Mouse (Mus musculus): ENCODE measurements at regions not wholly inside any gene's neighbourhood (a gene's known extent, or its start where the extent isn't known, plus 50 kb on each side); places are given as distances from the start of the nearest gene placed in this dataset.

DNA sequence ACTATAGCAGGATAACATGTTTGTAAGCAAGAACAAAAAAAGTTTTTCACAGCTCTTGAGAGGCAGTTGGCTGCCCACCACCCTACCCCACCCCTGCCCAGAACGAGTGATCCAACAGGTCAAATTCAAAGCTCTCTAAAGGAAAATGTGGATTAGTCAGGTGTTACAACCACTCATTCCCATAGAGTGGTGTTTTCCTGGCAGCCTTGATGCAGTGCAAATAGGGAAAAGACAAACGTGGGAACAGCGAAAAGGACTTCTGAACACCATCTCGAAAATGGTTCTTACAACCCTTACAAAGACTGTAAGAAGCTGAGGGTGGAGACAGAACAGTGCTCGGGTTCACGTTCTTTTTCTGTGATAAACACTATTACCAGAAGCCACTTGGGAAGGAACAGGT, 523.8 kb downstream of the Gja1 start:
- Histone ChIP-seq H3K27ac (replicated peaks; ENCODE audit: low read depth, low read length) (no peak overlapping the region), H3K4me2 (ENCODE audit: low read length) (no peak overlapping the region), H3K9me3 (ENCODE audit: control insufficient read depth, low read length) (no peaks in the 10 kb centered on the region), H3K27me3 (ENCODE audit: control insufficient read depth, insufficient read depth, low read length) (no peaks in the 10 kb centered on the region), H3K9ac (replicated peaks; ENCODE audit: low read length) (no peak overlapping the region), H3K4me3 (replicated peaks; ENCODE audit: low read depth, low read length) (no peak overlapping the region), H3K36me3 (ENCODE audit: control insufficient read depth, insufficient read depth, low read length) (no peaks in the 10 kb centered on the region), H3K4me1 (ENCODE audit: control insufficient read depth, insufficient read depth, low read length) (no peaks in the 10 kb centered on the region)
- ATAC-seq (ENCODE audit: low FRiP score, low TSS enrichment) (no peak), DNase-seq (no peak)
- 90% methylated on average over 6 of the region's 6 CpGs for WGBS

DNA sequence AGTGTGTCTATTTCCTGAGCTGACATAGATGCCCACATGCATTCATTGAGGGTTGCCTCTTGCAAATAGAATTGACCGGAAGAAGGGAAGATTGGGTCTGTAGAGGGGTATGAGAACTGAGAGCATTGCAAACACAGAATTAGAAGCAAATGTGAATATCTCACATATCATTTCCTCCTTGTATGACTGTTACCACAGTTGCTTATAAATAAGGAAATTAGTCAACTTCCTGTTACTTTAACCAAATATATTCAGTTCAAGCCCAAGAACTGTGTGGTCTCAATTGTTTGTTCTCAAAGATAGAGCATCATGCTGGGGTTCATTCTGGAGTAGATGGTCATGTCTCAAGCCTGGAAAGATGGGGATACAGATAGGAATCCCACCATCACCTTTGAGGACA, 535.6 kb downstream of the Gja1 start:
- H3K4me1 ChIP-seq (ENCODE audit: control insufficient read depth, insufficient read depth, low read length) = no peaks in the 10 kb centered on the region
- no peaks in the 10 kb centered on the region for H3K27me3 ChIP-seq (ENCODE audit: control insufficient read depth, insufficient read depth, low read length)
- ATAC-seq (ENCODE audit: low FRiP score, low TSS enrichment) (no peak), DNase-seq (no peak)
- no peak overlapping the region for H3K27ac ChIP-seq (replicated peaks; ENCODE audit: low read depth, low read length)
- H3K9me3 ChIP-seq (ENCODE audit: control insufficient read depth, low read length) = no peaks in the 10 kb centered on the region
- H3K9ac ChIP-seq (replicated peaks; ENCODE audit: low read length) = no peak overlapping the region
- no peak overlapping the region for H3K4me2 ChIP-seq (ENCODE audit: low read length)
- H3K36me3 ChIP-seq (ENCODE audit: control insufficient read depth, insufficient read depth, low read length) = no peaks in the 10 kb centered on the region
- WGBS = 97% methylated on average over 1 of the region's 1 CpGs
- no peak overlapping the region for H3K4me3 ChIP-seq (replicated peaks; ENCODE audit: low read depth, low read length)

DNA sequence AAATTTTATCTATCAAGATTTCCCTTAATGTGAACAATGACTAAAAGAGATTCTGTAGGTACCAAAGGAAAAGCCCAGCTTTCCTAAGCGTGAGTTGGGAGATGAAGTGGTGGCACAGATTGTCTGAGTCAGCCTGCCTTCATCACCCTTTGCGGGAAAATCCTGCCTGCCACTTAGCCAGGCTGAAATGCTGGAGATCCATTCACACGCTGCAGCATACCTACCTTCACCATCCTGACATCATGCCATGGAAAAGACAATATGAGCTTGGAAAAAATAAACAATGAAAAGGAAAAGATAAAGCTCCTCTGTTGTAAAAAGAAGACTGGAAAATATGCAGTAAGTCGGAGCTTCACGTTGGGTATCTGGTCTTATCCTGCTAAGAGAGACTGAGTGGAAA, 537.0 kb downstream of the Gja1 start:
- WGBS = 82% methylated on average over 5 of the region's 5 CpGs
- no peaks in the 10 kb centered on the region for H3K9me3 ChIP-seq (ENCODE audit: control insufficient read depth, low read length)
- no peak overlapping the region for H3K9ac ChIP-seq (replicated peaks; ENCODE audit: low read length)
- H3K27me3 ChIP-seq (ENCODE audit: control insufficient read depth, insufficient read depth, low read length) = no peaks in the 10 kb centered on the region
- no peaks in the 10 kb centered on the region for H3K4me1 ChIP-seq (ENCODE audit: control insufficient read depth, insufficient read depth, low read length)
- no peak overlapping the region for H3K4me3 ChIP-seq (replicated peaks; ENCODE audit: low read depth, low read length)
- ATAC-seq (ENCODE audit: low FRiP score, low TSS enrichment) = no peak
- no peak overlapping the region for H3K27ac ChIP-seq (replicated peaks; ENCODE audit: low read depth, low read length)
- H3K36me3 ChIP-seq (ENCODE audit: control insufficient read depth, insufficient read depth, low read length) = no peaks in the 10 kb centered on the region
- no peak for DNase-seq
- no peak overlapping the region for H3K4me2 ChIP-seq (ENCODE audit: low read length)

DNA sequence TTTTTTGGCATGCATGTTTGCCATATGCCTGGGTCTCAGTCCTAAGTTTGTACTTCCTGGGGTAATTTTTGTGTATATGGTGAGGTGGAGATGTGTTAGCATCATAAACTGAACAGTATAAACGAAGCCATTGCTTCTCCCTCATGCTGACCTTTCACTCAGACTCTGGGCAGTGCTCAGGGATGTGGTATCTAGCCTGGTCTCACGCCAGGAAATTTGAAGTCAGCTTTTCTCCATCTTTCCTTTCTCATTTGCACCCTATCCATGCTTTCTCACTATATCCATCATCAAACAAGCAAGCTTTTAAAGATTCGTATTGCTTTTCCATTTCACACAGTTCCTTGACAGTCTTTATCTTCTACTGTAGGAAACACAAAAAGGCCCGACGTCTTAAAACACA, 541.3 kb downstream of the Gja1 start:
- 75% methylated on average over 5 of the region's 5 CpGs for WGBS

DNA sequence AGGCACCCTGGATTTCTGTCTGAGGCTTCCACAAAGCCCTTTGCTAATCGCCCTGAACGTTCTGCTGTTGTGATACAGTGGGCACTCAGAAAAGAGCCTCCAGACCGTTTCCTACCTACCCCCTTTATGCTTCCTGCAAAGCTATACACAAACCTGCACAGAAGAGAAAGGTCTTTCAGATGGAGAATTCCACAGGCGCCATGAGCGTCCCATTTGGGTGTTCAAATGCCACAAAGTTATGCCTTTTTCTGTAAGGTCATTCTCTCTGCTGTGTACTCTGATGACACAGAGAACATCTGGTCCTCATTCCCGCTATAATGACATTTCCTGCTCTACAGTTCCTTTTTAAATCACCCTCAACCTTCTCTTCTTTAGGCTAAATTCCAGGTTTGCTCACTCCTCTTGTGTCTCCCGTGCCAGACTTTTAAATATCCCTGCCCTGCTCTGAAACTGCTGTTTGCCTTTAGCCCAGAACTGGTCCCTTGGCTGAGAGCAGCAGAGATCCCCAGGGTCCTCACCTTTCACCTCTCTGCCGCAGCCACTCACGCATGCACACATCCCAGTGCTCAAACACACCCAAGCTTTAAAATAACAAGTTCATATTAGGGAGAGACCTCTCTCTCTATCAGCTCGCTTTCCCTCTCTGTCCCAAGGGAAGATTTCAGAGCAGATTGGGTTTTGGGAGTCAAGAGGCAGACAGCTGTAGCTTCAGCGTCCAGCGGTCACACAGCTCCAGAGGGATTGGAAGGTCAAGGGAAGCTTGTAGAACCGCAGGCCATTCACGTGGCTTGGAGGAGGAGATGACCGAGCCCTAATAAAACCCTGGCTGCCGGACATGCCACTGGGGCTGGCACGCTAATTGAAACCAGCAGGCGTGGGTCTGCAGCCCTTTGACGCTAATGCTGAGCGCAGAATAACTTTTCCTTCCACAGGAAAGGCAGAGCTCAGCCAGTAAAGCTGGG, 543.9 kb downstream of the Gja1 start:
- H3K27ac ChIP-seq (replicated peaks; ENCODE audit: low read depth, low read length) = no peak overlapping the region
- ATAC-seq (ENCODE audit: low FRiP score, low TSS enrichment) (no peak), DNase-seq (peak; percentile 13)
- no peaks in the 10 kb centered on the region for H3K9me3 ChIP-seq (ENCODE audit: control insufficient read depth, low read length)
- no peaks in the 10 kb centered on the region for H3K36me3 ChIP-seq (ENCODE audit: control insufficient read depth, insufficient read depth, low read length)
- H3K4me1 ChIP-seq (ENCODE audit: control insufficient read depth, insufficient read depth, low read length) = no peaks in the 10 kb centered on the region
- H3K4me3 ChIP-seq (replicated peaks; ENCODE audit: low read depth, low read length) = no peak overlapping the region
- no peak overlapping the region for H3K4me2 ChIP-seq (ENCODE audit: low read length)
- no peaks in the 10 kb centered on the region for H3K27me3 ChIP-seq (ENCODE audit: control insufficient read depth, insufficient read depth, low read length)
- no peak overlapping the region for H3K9ac ChIP-seq (replicated peaks; ENCODE audit: low read length)
- WGBS = 53% methylated on average over 20 of the region's 20 CpGs

More for the DNA sequence above, 541.3 kb downstream of the Gja1 start:
- DNase-seq (no peak), ATAC-seq (ENCODE audit: low FRiP score, low TSS enrichment) (no peak)
- Histone ChIP-seq H3K27ac (replicated peaks; ENCODE audit: low read depth, low read length) (no peak overlapping the region), H3K4me1 (ENCODE audit: control insufficient read depth, insufficient read depth, low read length) (no peaks in the 10 kb centered on the region), H3K27me3 (ENCODE audit: control insufficient read depth, insufficient read depth, low read length) (no peaks in the 10 kb centered on the region), H3K36me3 (ENCODE audit: control insufficient read depth, insufficient read depth, low read length) (no peaks in the 10 kb centered on the region), H3K4me2 (ENCODE audit: low read length) (no peak overlapping the region), H3K9ac (replicated peaks; ENCODE audit: low read length) (no peak overlapping the region), H3K4me3 (replicated peaks; ENCODE audit: low read depth, low read length) (no peak overlapping the region), H3K9me3 (ENCODE audit: control insufficient read depth, low read length) (no peaks in the 10 kb centered on the region)

DNA sequence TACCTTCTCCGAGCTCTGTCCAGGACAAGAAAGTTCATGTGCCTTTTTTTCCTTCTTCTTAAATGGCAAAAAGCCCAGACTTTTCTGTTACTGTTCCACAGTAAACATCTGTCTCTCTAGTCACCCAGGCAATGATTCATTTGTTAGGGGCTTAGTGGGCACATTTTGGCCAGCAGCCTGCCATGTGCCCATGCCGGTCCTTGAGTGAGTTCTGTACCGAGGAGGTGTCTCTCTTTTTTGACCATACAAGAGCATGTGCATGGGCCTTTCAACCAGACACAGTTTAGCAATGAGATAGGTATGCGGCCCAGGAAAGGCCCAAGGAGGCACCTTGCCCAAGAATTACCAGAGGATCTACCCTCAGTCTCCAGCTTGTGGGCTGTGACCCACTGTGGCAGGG, 551.0 kb upstream of the Hsf2 start:
- H3K27me3 ChIP-seq (ENCODE audit: control insufficient read depth, insufficient read depth, low read length) = no peaks in the 10 kb centered on the region
- 89% methylated on average over 4 of the region's 4 CpGs for WGBS
- no peak overlapping the region for H3K4me3 ChIP-seq (replicated peaks; ENCODE audit: low read depth, low read length)
- DNase-seq (peak; percentile 12), ATAC-seq (ENCODE audit: low FRiP score, low TSS enrichment) (no peak)
- H3K9ac ChIP-seq (replicated peaks; ENCODE audit: low read length) = no peak overlapping the region
- no peak overlapping the region for H3K4me2 ChIP-seq (ENCODE audit: low read length)
- no peaks in the 10 kb centered on the region for H3K36me3 ChIP-seq (ENCODE audit: control insufficient read depth, insufficient read depth, low read length)
- H3K9me3 ChIP-seq (ENCODE audit: control insufficient read depth, low read length) = no peaks in the 10 kb centered on the region
- no peaks in the 10 kb centered on the region for H3K4me1 ChIP-seq (ENCODE audit: control insufficient read depth, insufficient read depth, low read length)
- H3K27ac ChIP-seq (replicated peaks; ENCODE audit: low read depth, low read length) = no peak overlapping the region

DNA sequence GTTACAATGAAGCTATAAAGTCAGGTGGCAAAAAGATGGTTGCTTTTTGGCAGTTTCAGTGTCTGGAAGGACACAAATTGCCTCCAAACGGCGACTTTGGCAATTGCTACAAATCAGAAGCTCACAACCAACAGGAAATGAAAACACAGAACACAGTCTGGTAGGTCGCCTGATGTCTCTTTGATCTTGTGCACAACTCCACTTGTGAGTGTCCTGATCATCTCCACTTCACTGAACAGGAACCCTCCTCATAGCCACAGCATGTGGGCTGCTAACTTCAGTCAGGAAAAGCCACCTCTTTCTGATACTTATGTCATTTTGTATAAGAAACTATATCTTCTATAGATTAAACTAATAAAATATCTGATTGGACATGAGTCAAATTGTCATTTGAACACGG, 544.2 kb upstream of the Hsf2 start:
- ATAC-seq (ENCODE audit: low FRiP score, low TSS enrichment) = no peak

DNA sequence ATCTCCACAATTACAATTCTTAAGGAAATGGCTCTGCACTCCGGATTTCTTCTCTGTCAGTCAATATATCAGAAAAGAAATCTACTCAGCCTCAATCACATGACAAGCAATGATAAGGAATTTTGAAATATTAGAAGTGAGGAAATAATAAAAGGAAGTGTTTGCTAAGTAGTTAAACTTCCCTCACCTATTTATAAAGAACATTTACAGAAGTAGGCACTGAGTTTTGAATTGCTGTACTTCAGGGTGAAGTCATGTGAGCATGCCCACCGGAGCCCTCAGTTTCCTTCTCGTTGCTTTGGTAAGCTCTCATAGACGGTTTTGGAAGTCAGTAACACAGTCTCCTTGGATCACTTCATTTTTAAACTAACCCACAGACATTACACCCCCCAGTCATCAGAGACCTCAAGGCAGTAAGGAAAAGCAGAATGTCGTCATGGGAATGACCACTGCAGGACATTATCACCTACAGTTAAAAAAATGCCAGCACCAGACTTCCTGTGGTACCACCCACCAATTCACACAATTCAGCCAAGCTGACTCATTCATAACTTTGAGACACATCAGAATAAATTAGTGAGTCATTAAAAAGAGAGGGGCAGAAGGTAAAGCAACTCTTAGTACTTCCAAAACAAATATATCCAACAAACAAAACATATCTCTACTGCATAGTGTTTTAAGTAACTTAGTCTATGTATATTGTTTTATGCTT, 541.6 kb upstream of the Hsf2 start:
- ATAC-seq (ENCODE audit: low FRiP score, low TSS enrichment) = no peak
- Histone ChIP-seq H3K4me3 (replicated peaks; ENCODE audit: low read depth, low read length) (no peak overlapping the region), H3K9me3 (ENCODE audit: control insufficient read depth, low read length) (no peaks in the 10 kb centered on the region), H3K27me3 (ENCODE audit: control insufficient read depth, insufficient read depth, low read length) (no peaks in the 10 kb centered on the region), H3K27ac (replicated peaks; ENCODE audit: low read depth, low read length) (no peak overlapping the region), H3K36me3 (ENCODE audit: control insufficient read depth, insufficient read depth, low read length) (no peaks in the 10 kb centered on the region), H3K4me1 (ENCODE audit: control insufficient read depth, insufficient read depth, low read length) (no peaks in the 10 kb centered on the region), H3K9ac (replicated peaks; ENCODE audit: low read length) (no peak overlapping the region), H3K4me2 (ENCODE audit: low read length) (no peak overlapping the region)
- 87% methylated on average over 5 of the region's 5 CpGs for WGBS
- DNase-seq = no peak

More for the DNA sequence above, 544.2 kb upstream of the Hsf2 start:
- Histone ChIP-seq H3K4me1 (ENCODE audit: control insufficient read depth, insufficient read depth, low read length) (no peaks in the 10 kb centered on the region), H3K4me2 (ENCODE audit: low read length) (no peak overlapping the region), H3K27me3 (ENCODE audit: control insufficient read depth, insufficient read depth, low read length) (no peaks in the 10 kb centered on the region), H3K36me3 (ENCODE audit: control insufficient read depth, insufficient read depth, low read length) (no peaks in the 10 kb centered on the region), H3K27ac (replicated peaks; ENCODE audit: low read depth, low read length) (no peak overlapping the region), H3K9me3 (ENCODE audit: control insufficient read depth, low read length) (no peaks in the 10 kb centered on the region), H3K4me3 (replicated peaks; ENCODE audit: low read depth, low read length) (no peak overlapping the region), H3K9ac (replicated peaks; ENCODE audit: low read length) (no peak overlapping the region)
- DNase-seq = no peak
- 22% methylated on average over 4 of the region's 4 CpGs for WGBS

DNA sequence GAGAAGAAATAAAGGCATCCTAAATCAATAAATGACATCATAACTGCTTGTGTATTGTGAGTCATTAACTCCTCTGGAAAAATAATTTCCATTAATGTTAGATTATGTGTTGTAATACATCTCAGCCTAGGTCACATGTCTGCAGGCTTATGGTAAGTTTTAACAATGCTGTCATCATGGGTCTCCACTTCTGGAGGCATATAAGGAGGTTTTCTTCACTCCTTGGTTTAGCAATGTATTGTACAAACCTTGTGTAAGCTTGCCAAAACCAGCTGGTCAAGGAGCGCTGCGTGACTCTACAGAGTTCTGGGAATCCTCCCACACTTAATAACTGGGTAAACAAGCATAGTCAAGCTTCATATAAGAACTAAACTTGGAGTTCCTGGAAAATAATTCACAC, 529.5 kb upstream of the Hsf2 start:
- ATAC-seq (ENCODE audit: low FRiP score, low TSS enrichment) = no peak
- Histone ChIP-seq H3K27ac (replicated peaks; ENCODE audit: low read depth, low read length) (no peak overlapping the region), H3K27me3 (ENCODE audit: control insufficient read depth, insufficient read depth, low read length) (no peaks in the 10 kb centered on the region), H3K4me2 (ENCODE audit: low read length) (no peak overlapping the region), H3K4me3 (replicated peaks; ENCODE audit: low read depth, low read length) (no peak overlapping the region), H3K9ac (replicated peaks; ENCODE audit: low read length) (no peak overlapping the region), H3K9me3 (ENCODE audit: control insufficient read depth, low read length) (no peaks in the 10 kb centered on the region), H3K4me1 (ENCODE audit: control insufficient read depth, insufficient read depth, low read length) (no peaks in the 10 kb centered on the region), H3K36me3 (ENCODE audit: control insufficient read depth, insufficient read depth, low read length) (no peaks in the 10 kb centered on the region)
- WGBS = 96% methylated on average over 2 of the region's 2 CpGs
- DNase-seq = no peak
